Mouse (Mus musculus) heart, postnatal 0 days (tissue): ENCODE measurements at regions not wholly inside any gene's neighbourhood (a gene's known extent, or its start where the extent isn't known, plus 50 kb on each side); places are given as distances from the start of the nearest gene placed in this dataset.

Experiments
- CTCF ChIP-seq: IDR thresholded peaks from 2 replicates; pipeline ENCODE4 v1.5.1; 2016; ENCODE audit warnings: antibody characterized with exemption, control low read depth, low read depth
- EP300 ChIP-seq: IDR thresholded peaks from 2 replicates; pipeline ENCODE4 v1.6.1; 2016; ENCODE audit warnings: antibody characterized with exemption, low read depth

DNA sequence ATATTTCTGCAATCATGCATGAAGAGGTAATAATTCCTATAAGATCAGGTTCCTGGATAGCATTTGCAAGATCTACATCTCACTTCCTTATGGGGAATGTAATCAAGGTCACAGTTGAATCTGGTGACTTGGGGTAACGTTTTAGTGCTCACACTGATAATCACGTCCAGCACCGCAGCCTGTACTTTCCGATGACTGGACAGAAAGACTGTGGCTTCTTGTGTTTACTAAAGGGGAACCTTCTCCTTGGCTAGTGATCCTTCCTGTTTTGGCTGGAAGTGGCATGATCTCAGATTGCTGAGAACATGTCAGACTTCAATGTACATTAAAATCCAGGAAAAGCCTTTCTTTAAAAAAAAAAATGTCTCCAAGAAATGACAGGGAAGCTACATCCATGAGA, 126.4 kb upstream of the Ly86 start:
- TF ChIP-seq EP300 (no peak), CTCF (no peak)
